Mouse (Mus musculus): ENCODE results near the gene Atp2a1.
"Not testable (repeated sequence)": the region's sequence is repeated elsewhere in the genome, so short reads cannot be mapped to it uniquely, and the experiment has no call there.

Atp2a1 gene

GRCm38 (mm10) chr7:126414725-126415124 lies 48.2 kb downstream of the Atp2a1 start, which contains the start of gene Cd19:
Gene Cd19 (minus strand): TSS chr7:126414889.
- DNase-seq (ENCODE audit: low read depth, low spot score), result no peak

- DNase-seq (ENCODE audit: low read depth, low spot score), result no peak
These were observed 51.8 kb downstream of the Atp2a1 start for GRCm38 (mm10) chr7:126411061-126411460.

GRCm38 (mm10) chr7:126408686-126409085 lies 54.2 kb downstream of the Atp2a1 start:
- DNase-seq (ENCODE audit: low read depth, low spot score), result no peak

- DNase-seq (ENCODE audit: low read depth, low spot score), result not testable (repeated sequence)
These were observed 60.4 kb downstream of the Atp2a1 start for GRCm38 (mm10) chr7:126402518-126402917.

GRCm38 (mm10) chr7:126399548-126399947 lies 63.4 kb downstream of the Atp2a1 start:
- peak; percentile 72 for DNase-seq (ENCODE audit: low read depth, low spot score)

GRCm38 (mm10) chr7:126397822-126398221 lies 65.1 kb downstream of the Atp2a1 start:
- DNase-seq (ENCODE audit: low read depth, low spot score), result no peak

GRCm38 (mm10) chr7:126397221-126397620 lies 65.7 kb downstream of the Atp2a1 start:
- no peak for DNase-seq (ENCODE audit: low read depth, low spot score)

- peak; percentile 96 for DNase-seq (ENCODE audit: low read depth, low spot score)
These were observed 66.4 kb downstream of the Atp2a1 start, which contains the start of gene Nfatc2ip for GRCm38 (mm10) chr7:126396298-126397119. Gene Nfatc2ip (minus strand): TSS chr7:126396737.
